Comparison of ENCODE assay signal across 11 mouse cellular contexts in genomic region chr3:94465632-94466430, GRCm38 (mm10). TPM values are rescaled to one million over a fixed set of nuclear protein-coding genes. Genes with fewer than 3 reads are reported as not detected.
DNase-seq lines count a peak whose midpoint lies in the region; ATAC-seq and TF ChIP-seq lines count a peak whose summit lies in the region.
"Had no signal": no experiment of that assay in that cellular context is flagged by ENCODE, and none has a peak within 500 bp of the region (broad histone marks: within the 10 kb centered on the region; RNA-seq: fewer than 3 reads in every experiment).

No protein-coding gene starts in this region.

- intact Hi-C loops in left cerebral cortex, postnatal 25 days (cut with DNase I), result loop anchor here (2.0 to 5.0 kb wide), 2 partner anchors 13 to 371 kb away; partner anchors contain the start of genes Celf3 and Pogz

- TF ChIP-seq CTCF in olfactory bulb, adult 2 months (IDR thresholded peaks at IDR 0.05; ENCODE audit: insufficient read depth, low read depth, low read length), result no peak

- no peaks in the 10 kb centered on the region for H3K36me3 ChIP-seq in embryonic facial prominence, embryonic 10.5 days (replicated peaks)
- H3K36me3 ChIP-seq: G1E; intestine, embryonic 15.5 days had no signal

- H3K27ac ChIP-seq in embryonic facial prominence, embryonic 10.5 days (replicated peaks), result peak overlapping the region; percentile 14; the same call in 1 of the 2 replicates
- H3K27ac ChIP-seq in olfactory bulb, adult 2 months (ENCODE audit: insufficient read depth, low read depth, low read length), result peak overlapping the region; percentile 98
- H3K27ac ChIP-seq: intestine, embryonic 15.5 days had no signal

- no peaks in the 10 kb centered on the region for H3K27me3 ChIP-seq in embryonic facial prominence, embryonic 10.5 days (replicated peaks; ENCODE audit: low read depth, poor library complexity, severe bottlenecking)
- H3K27me3 ChIP-seq: intestine, embryonic 15.5 days had no signal

- no peak for TF ChIP-seq POLR2A in olfactory bulb, adult 2 months (IDR thresholded peaks at IDR 0.05; ENCODE audit: insufficient read depth, low read depth, low read length)

- H3K4me1 ChIP-seq in embryonic facial prominence, embryonic 10.5 days, result peaks cover 22% of the 10 kb centered on the region
- H3K4me1 ChIP-seq in olfactory bulb, adult 2 months (ENCODE audit: control insufficient read depth, insufficient read depth, low read length), result peaks cover 25% of the 10 kb centered on the region
- H3K4me1 ChIP-seq: intestine, embryonic 15.5 days; megakaryocyte, embryonic 14.5 days had no signal

- WGBS in embryonic facial prominence, embryonic 10.5 days, result 52% methylated on average over 13 of the region's 13 CpGs
- WGBS in olfactory bulb, adult 2 months, result 20% methylated on average over 13 of the region's 13 CpGs

- H3K4me3 ChIP-seq in embryonic facial prominence, embryonic 10.5 days, result no peak overlapping the region
- no peak overlapping the region for H3K4me3 ChIP-seq in olfactory bulb, adult 2 months (ENCODE audit: insufficient read depth, low read depth, low read length)
- H3K4me3 ChIP-seq: intestine, embryonic 15.5 days; megakaryocyte, embryonic 14.5 days had no signal

- H3K9me3 ChIP-seq in embryonic facial prominence, embryonic 10.5 days, result no peaks in the 10 kb centered on the region
- H3K9me3 ChIP-seq: G1E; intestine, embryonic 15.5 days; megakaryocyte, embryonic 14.5 days had no signal

- ATAC-seq in megakaryocyte, adult 5-6 weeks (ENCODE audit: poor library complexity, severe bottlenecking), result no peak
- ATAC-seq in granulocyte monocyte progenitor cell, adult 5-6 weeks (replicated peaks; ENCODE audit: poor library complexity, severe bottlenecking), result no peak
- ATAC-seq: intestine, embryonic 15.5 days had no signal

- DNase-seq in embryonic facial prominence, embryonic 10.5 days (ENCODE audit: low spot score), result no peak
- DNase-seq in frontal cortex, adult 2 months (ENCODE audit: extremely low spot score in 1 of 2, low spot score in 1 of 2), result peak; percentile 66 to 83
- DNase-seq in left cerebral cortex, postnatal 25 days (ENCODE audit: low spot score in 2 of 2), result peak; percentile 55 to 92
- no peak for DNase-seq in lung, postnatal 25 days (ENCODE audit: low spot score)

RNA-seq across cellular contexts. Expression of gene Celf3, which starts 12.3 kb away (rescaled TPM):
- 25.4 and 28.7 TPM in 2 replicates for polyA plus RNA-seq in embryonic facial prominence, embryonic 10.5 days (2016; fragmentation: Nextera tagmentation; extraction: Ambion mirVana)
- 410 and 454 TPM in 2 replicates for polyA plus RNA-seq in frontal cortex, adult 2 months (2012; rRNA removed)
- 100 to 1,000 TPM; 166 to 170 TPM for total RNA-seq in left cerebral cortex, postnatal 25 days (2021)
- 386 TPM in 1 of 2 replicates, not detected in the other for polyA plus RNA-seq in olfactory bulb, adult 2 months (2012; ENCODE audit: insufficient read depth, insufficient read length, low replicate concordance, missing spikeins)
- total RNA-seq in megakaryocyte, adult 5-6 weeks (2015), result not detected in 2 replicates
- not detected in 2 replicates for total RNA-seq in megakaryocyte, adult 5-6 weeks (2017)
- total RNA-seq in granulocyte monocyte progenitor cell, adult 5-6 weeks (2014; fragmentation: Nextera tagmentation), result not detected in 2 replicates
- not detected in 2 replicates for total RNA-seq in granulocyte monocyte progenitor cell, adult 5-6 weeks (2017)
- total RNA-seq: G1E had no signal
- polyA plus RNA-seq: G1E had no signal

RNA-seq across cellular contexts. Expression of gene Riiad1, which starts 14.3 kb away (rescaled TPM):
- polyA plus RNA-seq in embryonic facial prominence, embryonic 10.5 days (2016; fragmentation: Nextera tagmentation; extraction: Ambion mirVana), result 1.8 and 3.2 TPM in 2 replicates
- polyA plus RNA-seq in frontal cortex, adult 2 months (2012; rRNA removed), result 3.5 and 4.6 TPM in 2 replicates
- total RNA-seq in left cerebral cortex, postnatal 25 days (2021), result 1 to 10 TPM; 4.2 to 5.3 TPM
- polyA plus RNA-seq in olfactory bulb, adult 2 months (2012; ENCODE audit: insufficient read depth, insufficient read length, low replicate concordance, missing spikeins), result not detected in 2 replicates
- total RNA-seq in megakaryocyte, adult 5-6 weeks (2015), result 1.1 TPM in 1 of 2 replicates, not detected in the other
- total RNA-seq in megakaryocyte, adult 5-6 weeks (2017), result not detected in 2 replicates
- total RNA-seq in granulocyte monocyte progenitor cell, adult 5-6 weeks (2014; fragmentation: Nextera tagmentation), result not detected in 2 replicates
- not detected in 2 replicates for total RNA-seq in granulocyte monocyte progenitor cell, adult 5-6 weeks (2017)
- total RNA-seq: G1E had no signal
- polyA plus RNA-seq: G1E had no signal

RNA-seq across cellular contexts. Expression of gene Oaz3, which starts 22.1 kb away (rescaled TPM):
- 0.56 and 0.60 TPM in 2 replicates for polyA plus RNA-seq in embryonic facial prominence, embryonic 10.5 days (2016; fragmentation: Nextera tagmentation; extraction: Ambion mirVana)
- 0.19 and 0.28 TPM in 2 replicates for polyA plus RNA-seq in frontal cortex, adult 2 months (2012; rRNA removed)
- not detected for total RNA-seq in left cerebral cortex, postnatal 25 days (2021)
- polyA plus RNA-seq in olfactory bulb, adult 2 months (2012; ENCODE audit: insufficient read depth, insufficient read length, low replicate concordance, missing spikeins), result not detected in 2 replicates
- not detected in 2 replicates for total RNA-seq in megakaryocyte, adult 5-6 weeks (2015)
- not detected in 2 replicates for total RNA-seq in megakaryocyte, adult 5-6 weeks (2017)
- not detected in 2 replicates for total RNA-seq in granulocyte monocyte progenitor cell, adult 5-6 weeks (2014; fragmentation: Nextera tagmentation)
- 6.9 TPM in 1 of 2 replicates, not detected in the other for total RNA-seq in granulocyte monocyte progenitor cell, adult 5-6 weeks (2017)
- total RNA-seq: left cerebral cortex, postnatal 10 days had no signal
- polyA plus RNA-seq: G1E had no signal

RNA-seq across cellular contexts. Expression of gene Mrpl9, which starts 22.7 kb away (rescaled TPM):
- polyA plus RNA-seq in embryonic facial prominence, embryonic 10.5 days (2016; fragmentation: Nextera tagmentation; extraction: Ambion mirVana), result 68.5 and 71.4 TPM in 2 replicates
- polyA plus RNA-seq in frontal cortex, adult 2 months (2012; rRNA removed), result 49.4 and 52.5 TPM in 2 replicates
- total RNA-seq in left cerebral cortex, postnatal 25 days (2021), result 10 to 100 TPM; 37.8 to 38.9 TPM
- polyA plus RNA-seq in olfactory bulb, adult 2 months (2012; ENCODE audit: insufficient read depth, insufficient read length, low replicate concordance, missing spikeins), result not detected in 2 replicates
- 30.7 and 34.2 TPM in 2 replicates for total RNA-seq in megakaryocyte, adult 5-6 weeks (2015)
- 41.8 and 44.3 TPM in 2 replicates for total RNA-seq in megakaryocyte, adult 5-6 weeks (2017)
- 32.5 and 49.1 TPM in 2 replicates for total RNA-seq in granulocyte monocyte progenitor cell, adult 5-6 weeks (2014; fragmentation: Nextera tagmentation)
- total RNA-seq in granulocyte monocyte progenitor cell, adult 5-6 weeks (2017), result 56.3 and 60.6 TPM in 2 replicates

RNA-seq across cellular contexts. Expression of gene Tdrkh, which starts 52.8 kb away (rescaled TPM):
- 14.2 and 16.5 TPM in 2 replicates for polyA plus RNA-seq in embryonic facial prominence, embryonic 10.5 days (2016; fragmentation: Nextera tagmentation; extraction: Ambion mirVana)
- 15.5 and 17.0 TPM in 2 replicates for polyA plus RNA-seq in frontal cortex, adult 2 months (2012; rRNA removed)
- 10 to 100 TPM; 35.1 to 37.9 TPM for total RNA-seq in left cerebral cortex, postnatal 25 days (2021)
- not detected in 2 replicates for polyA plus RNA-seq in olfactory bulb, adult 2 months (2012; ENCODE audit: insufficient read depth, insufficient read length, low replicate concordance, missing spikeins)
- 2.2 and 4.8 TPM in 2 replicates for total RNA-seq in megakaryocyte, adult 5-6 weeks (2015)
- total RNA-seq in megakaryocyte, adult 5-6 weeks (2017), result 1.1 and 4.3 TPM in 2 replicates
- 4.5 TPM in 2 replicates for total RNA-seq in granulocyte monocyte progenitor cell, adult 5-6 weeks (2014; fragmentation: Nextera tagmentation)
- 5.7 and 6.1 TPM in 2 replicates for total RNA-seq in granulocyte monocyte progenitor cell, adult 5-6 weeks (2017)
- polyA plus RNA-seq: G1E had no signal

Comparison
In these comparisons a context has a peak if more than half of its experiments do, and no peak if none do; other contexts are left out.
1. DNase-seq: peak in frontal cortex, adult 2 months (2 of 2) and left cerebral cortex, postnatal 25 days (2 of 2); none in embryonic facial prominence, embryonic 10.5 days (single experiment) and lung, postnatal 25 days (single experiment).
2. RNA of gene Celf3, which starts 12.3 kb away (total RNA-seq): 166 to 170 TPM in left cerebral cortex, postnatal 25 days; not detected in megakaryocyte, adult 5-6 weeks and not detected in granulocyte monocyte progenitor cell, adult 5-6 weeks; every median in the first group is over 100 times any median in the second.